Mouse (Mus musculus): ENCODE measurements around the gene Catsperz. TPM values are rescaled to one million over a fixed set of nuclear protein-coding genes. Genes with fewer than 3 reads are reported as not detected.
"Not testable (repeated sequence)": the region's sequence is repeated elsewhere in the genome, so short reads cannot be mapped to it uniquely, and the experiment has no call there.

Catsperz gene
- polyA plus RNA-seq, 1 experiment from 2014 or later, result 0.65 TPM

GRCm38 (mm10) chr19:6914540-6914939 is 10.6 kb downstream of the Catsperz start:
- 94% methylated on average over 9 of the region's 9 CpGs for WGBS
- TF ChIP-seq CTCF (IDR thresholded peaks at IDR 0.05; ENCODE audit: low read depth), result no peak
- Histone ChIP-seq H3K4me2 (replicated peaks; ENCODE audit: low read depth) (no peak overlapping the region), H3K4me1 (replicated peaks; ENCODE audit: control insufficient read depth, insufficient read depth, low read length) (no peaks in the 10 kb centered on the region; the same call in 1 of the 2 replicates), H3K9ac (ENCODE audit: low read depth, low read length) (no peak overlapping the region), H3K4me3 (ENCODE audit: low read depth, low read length) (no peak overlapping the region), H3K27me3 (replicated peaks; ENCODE audit: control insufficient read depth, insufficient read depth, low read length) (no peaks in the 10 kb centered on the region), H3K36me3 (ENCODE audit: control insufficient read depth, insufficient read depth) (peaks cover 47% of the 10 kb centered on the region), H3K27ac (ENCODE audit: low read depth, low read length) (no peak overlapping the region), H3K9me3 (ENCODE audit: control insufficient read depth) (no peaks in the 10 kb centered on the region)
- no peak for ATAC-seq

GRCm38 (mm10) chr19:6913991-6914390 is 11.2 kb downstream of the Catsperz start:
- 77% methylated on average over 11 of the region's 11 CpGs for WGBS

GRCm38 (mm10) chr19:6913036-6913435 is 12.1 kb downstream of the Catsperz start:
- Histone ChIP-seq H3K9ac (ENCODE audit: low read depth, low read length) (no peak overlapping the region), H3K27me3 (replicated peaks; ENCODE audit: control insufficient read depth, insufficient read depth, low read length) (no peaks in the 10 kb centered on the region), H3K9me3 (ENCODE audit: control insufficient read depth) (no peaks in the 10 kb centered on the region), H3K36me3 (ENCODE audit: control insufficient read depth, insufficient read depth) (peaks cover 47% of the 10 kb centered on the region), H3K4me3 (ENCODE audit: low read depth, low read length) (no peak overlapping the region), H3K4me2 (replicated peaks; ENCODE audit: low read depth) (no peak overlapping the region), H3K27ac (ENCODE audit: low read depth, low read length) (no peak overlapping the region), H3K4me1 (replicated peaks; ENCODE audit: control insufficient read depth, insufficient read depth, low read length) (peaks cover under 1% of the 10 kb centered on the region; the same call in 1 of the 2 replicates)
- WGBS, result 77% methylated on average over 6 of the region's 6 CpGs
- TF ChIP-seq CTCF (IDR thresholded peaks at IDR 0.05; ENCODE audit: low read depth), result no peak
- ATAC-seq, result no peak

More at GRCm38 (mm10) chr19:6913991-6914390, 11.2 kb downstream of the Catsperz start:
- no peak overlapping the region for H3K9ac ChIP-seq (ENCODE audit: low read depth, low read length)
- H3K9me3 ChIP-seq (ENCODE audit: control insufficient read depth), result no peaks in the 10 kb centered on the region
- TF ChIP-seq CTCF (IDR thresholded peaks at IDR 0.05; ENCODE audit: low read depth), result no peak
- no peak overlapping the region for H3K4me3 ChIP-seq (ENCODE audit: low read depth, low read length)
- no peaks in the 10 kb centered on the region for H3K27me3 ChIP-seq (replicated peaks; ENCODE audit: control insufficient read depth, insufficient read depth, low read length)
- no peak overlapping the region; the same call in 1 of the 2 replicates for H3K27ac ChIP-seq (ENCODE audit: low read depth, low read length)
- H3K4me2 ChIP-seq (replicated peaks; ENCODE audit: low read depth), result no peak overlapping the region
- H3K36me3 ChIP-seq (ENCODE audit: control insufficient read depth, insufficient read depth), result peaks cover 47% of the 10 kb centered on the region
- no peaks in the 10 kb centered on the region; the same call in 1 of the 2 replicates for H3K4me1 ChIP-seq (replicated peaks; ENCODE audit: control insufficient read depth, insufficient read depth, low read length)
- ATAC-seq, result no peak

- Histone ChIP-seq H3K4me3 (ENCODE audit: low read depth, low read length) (no peak overlapping the region), H3K4me1 (replicated peaks; ENCODE audit: control insufficient read depth, insufficient read depth, low read length) (peaks cover 4% of the 10 kb centered on the region; the same call in 1 of the 2 replicates), H3K9me3 (ENCODE audit: control insufficient read depth) (no peaks in the 10 kb centered on the region), H3K27ac (ENCODE audit: low read depth, low read length) (no peak overlapping the region), H3K27me3 (replicated peaks; ENCODE audit: control insufficient read depth, insufficient read depth, low read length) (no peaks in the 10 kb centered on the region), H3K9ac (ENCODE audit: low read depth, low read length) (no peak overlapping the region), H3K36me3 (ENCODE audit: control insufficient read depth, insufficient read depth) (peaks cover 48% of the 10 kb centered on the region), H3K4me2 (replicated peaks; ENCODE audit: low read depth) (0 out of 2 replicates have a peak overlapping the region, but pooled peaks have one; percentile 68)
- TF ChIP-seq CTCF (IDR thresholded peaks at IDR 0.05; ENCODE audit: low read depth), result no peak
- no peak for ATAC-seq
- 90% methylated on average over 15 of the region's 15 CpGs for WGBS
These were observed 12.8 kb downstream of the Catsperz start for GRCm38 (mm10) chr19:6912205-6912970.

GRCm38 (mm10) chr19:6911101-6912074 is 13.8 kb downstream of the Catsperz start:
- 79% methylated on average over 19 of the region's 19 CpGs for WGBS
- no peaks in the 10 kb centered on the region for H3K27me3 ChIP-seq (replicated peaks; ENCODE audit: control insufficient read depth, insufficient read depth, low read length)
- peaks cover 4% of the 10 kb centered on the region; the same call in 1 of the 2 replicates for H3K4me1 ChIP-seq (replicated peaks; ENCODE audit: control insufficient read depth, insufficient read depth, low read length)
- no peaks in the 10 kb centered on the region for H3K9me3 ChIP-seq (ENCODE audit: control insufficient read depth)
- ATAC-seq, result no peak
- peaks cover 58% of the 10 kb centered on the region for H3K36me3 ChIP-seq (ENCODE audit: control insufficient read depth, insufficient read depth)
- H3K27ac ChIP-seq (ENCODE audit: low read depth, low read length), result no peak overlapping the region
- H3K4me3 ChIP-seq (ENCODE audit: low read depth, low read length), result no peak overlapping the region
- TF ChIP-seq CTCF (IDR thresholded peaks at IDR 0.05; ENCODE audit: low read depth), result no peak
- H3K9ac ChIP-seq (ENCODE audit: low read depth, low read length), result no peak overlapping the region
- peak overlapping the region; percentile 68 for H3K4me2 ChIP-seq (replicated peaks; ENCODE audit: low read depth)

GRCm38 (mm10) chr19:6910306-6910705 is 14.9 kb downstream of the Catsperz start:
- H3K4me3 ChIP-seq (ENCODE audit: low read depth, low read length), result peak overlapping the region; percentile 64
- H3K27ac ChIP-seq (ENCODE audit: low read depth, low read length), result peak overlapping the region; percentile 99
- peaks cover 57% of the 10 kb centered on the region for H3K36me3 ChIP-seq (ENCODE audit: control insufficient read depth, insufficient read depth)
- peak; percentile 6 for ATAC-seq
- WGBS, result 2% methylated on average over 30 of the region's 30 CpGs
- not testable (repeated sequence) for H3K27me3 ChIP-seq (replicated peaks; ENCODE audit: control insufficient read depth, insufficient read depth, low read length); H3K9me3 ChIP-seq (ENCODE audit: control insufficient read depth); H3K4me1 ChIP-seq (replicated peaks; ENCODE audit: control insufficient read depth, insufficient read depth, low read length)
- peak overlapping the region; percentile 68 for H3K9ac ChIP-seq (ENCODE audit: low read depth, low read length)
- peak overlapping the region; percentile 68 for H3K4me2 ChIP-seq (replicated peaks; ENCODE audit: low read depth)

Measured in intestine, postnatal 0 days (tissue).